Mouse (Mus musculus) testis, adult 2 months (tissue): ENCODE measurements around the gene Vsig2.

ENCODE experiments used
- CTCF ChIP-seq: fragments of 200-500 bp; IDR thresholded peaks from 2 replicates; pipeline ENCODE4 v1.5.1; 2012; ENCODE audit warnings: low read depth, mild to moderate bottlenecking, inconsistent platforms, low read length, moderate library complexity; ENCODE audit not compliant: control insufficient read depth, insufficient read depth, insufficient replicate concordance
- POLR2A ChIP-seq: fragments of 200-500 bp; IDR thresholded peaks from 2 replicates; pipeline ENCODE4 v1.6.1; 2012; ENCODE audit warnings: low read depth, mild to moderate bottlenecking, inconsistent platforms, low read length, moderate library complexity; ENCODE audit not compliant: control insufficient read depth

DNA sequence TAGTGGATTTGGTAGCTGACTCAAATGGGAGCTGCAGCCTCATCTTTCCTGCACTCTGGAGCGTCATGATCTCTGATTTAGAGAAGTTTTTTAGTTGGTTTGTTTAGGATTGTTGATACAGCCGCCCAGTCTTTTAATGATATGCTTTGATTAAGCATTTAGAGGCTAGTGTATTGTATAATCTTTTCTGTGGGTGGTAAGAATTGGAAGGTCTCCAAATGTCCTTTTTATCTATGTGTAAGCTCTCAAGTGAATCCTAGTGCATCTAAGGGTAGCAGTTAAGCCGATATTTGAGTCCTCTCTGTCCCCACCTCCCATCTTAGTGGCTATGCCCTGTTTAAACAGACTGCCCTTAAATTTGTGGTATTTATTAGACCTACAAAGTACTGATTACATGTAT is 24.6 kb upstream of the Vsig2 start:
- TF ChIP-seq CTCF (no peak), POLR2A (no peak)
